Mouse (Mus musculus) small intestine, adult 2 months (tissue): Measurements from ENCODE around the gene Pdxdc1.

Experiments used
- CTCF ChIP-seq: fragments of 200-500 bp; IDR thresholded peaks from 2 replicates; pipeline ENCODE4 v1.5.1; 2012; ENCODE audit warnings: low read depth, mild to moderate bottlenecking, control low read depth, inconsistent platforms, low read length, moderate library complexity, mixed read lengths; ENCODE audit not compliant: insufficient replicate concordance, insufficient read length; ENCODE audit errors: extremely low read depth
- POLR2A ChIP-seq: fragments of 200-500 bp; IDR thresholded peaks from 2 replicates; pipeline ENCODE4 v1.6.1; 2012; ENCODE audit warnings: low read depth, mild to moderate bottlenecking, control low read depth, inconsistent platforms, low read length, moderate library complexity

DNA sequence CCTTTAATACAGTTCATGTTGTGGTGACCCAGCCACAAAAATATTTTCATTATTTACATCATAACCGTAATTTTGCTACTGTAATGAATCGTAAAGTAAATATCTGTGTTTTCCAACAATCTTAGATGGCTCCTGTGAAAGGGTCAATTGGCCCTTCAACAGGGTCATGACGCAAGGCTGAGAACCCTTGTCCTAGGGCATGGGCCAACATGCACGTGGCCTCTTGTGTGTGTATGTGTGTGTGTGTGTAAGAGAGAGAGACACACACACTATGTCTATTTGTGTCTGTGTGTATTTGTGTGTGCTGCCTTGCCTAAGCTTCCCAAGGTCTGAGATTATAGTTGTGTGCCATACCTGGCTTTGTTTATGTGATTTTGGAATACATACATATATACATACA, 95.3 kb downstream of the Pdxdc1 start:
- TF ChIP-seq CTCF (no peak), POLR2A (no peak)
